14 mouse cellular contexts compared by ENCODE assay signal in genomic region chr10:40515225-40515681, GRCm38 (mm10). TPM values are rescaled to one million over a fixed set of nuclear protein-coding genes. Genes with fewer than 3 reads are reported as not detected.
DNase-seq lines count a peak whose midpoint lies in the region; ATAC-seq and TF ChIP-seq lines count a peak whose summit lies in the region.
"Had no signal": no experiment of that assay in that cellular context is flagged by ENCODE, and none has a peak within 500 bp of the region (broad histone marks: within the 10 kb centered on the region; RNA-seq: fewer than 3 reads in every experiment).

No protein-coding gene starts in this region.

- DNase-seq in hindbrain, embryonic 10.5 days (ENCODE audit: low spot score): no peak
- DNase-seq in 416B (ENCODE audit: low read depth): peak; percentile 69
- peak; percentile 51 for DNase-seq in T-cell, adult 2 months (ENCODE audit: low spot score)
- no peak for DNase-seq in ovary, postnatal 14 days (ENCODE audit: low spot score)
- no peak for DNase-seq in midbrain, postnatal 0 days (ENCODE audit: low spot score)
- no peak for DNase-seq in gastrocnemius, postnatal 14 days
- DNase-seq: kidney, adult 11 months had no signal

- intact Hi-C loops in gastrocnemius, postnatal 14 days (cut with DNase I; ENCODE audit: low total_unique reads): no loop called here

- TF ChIP-seq CTCF in midbrain, postnatal 0 days (IDR thresholded peaks at IDR 0.05): no peak

- H3K27ac ChIP-seq in hindbrain, embryonic 10.5 days: peak overlapping the region; percentile 43
- H3K27ac ChIP-seq in hindbrain, embryonic 13.5 days: no peak overlapping the region
- H3K27ac ChIP-seq in midbrain, postnatal 0 days (ENCODE audit: low read depth, low read length): no peak overlapping the region
- H3K27ac ChIP-seq: forebrain, embryonic 15.5 days; liver, embryonic 15.5 days; midbrain, embryonic 15.5 days had no signal

- H3K4me3 ChIP-seq in hindbrain, embryonic 10.5 days: no peak overlapping the region
- H3K4me3 ChIP-seq in hindbrain, embryonic 13.5 days: no peak overlapping the region
- H3K4me3 ChIP-seq in midbrain, postnatal 0 days (ENCODE audit: low read depth, low read length): no peak overlapping the region
- H3K4me3 ChIP-seq: forebrain, embryonic 15.5 days; liver, embryonic 15.5 days; midbrain, embryonic 15.5 days had no signal

- H3K4me1 ChIP-seq in hindbrain, embryonic 10.5 days (replicated peaks): peaks cover 38% of the 10 kb centered on the region
- H3K4me1 ChIP-seq in hindbrain, embryonic 13.5 days (replicated peaks): peaks cover 4% of the 10 kb centered on the region; the same call in 1 of the 2 replicates
- no peaks in the 10 kb centered on the region for H3K4me1 ChIP-seq in midbrain, postnatal 0 days (ENCODE audit: insufficient read depth, low read length)

- H3K36me3 ChIP-seq in hindbrain, embryonic 10.5 days: no peaks in the 10 kb centered on the region
- H3K36me3 ChIP-seq in hindbrain, embryonic 13.5 days: no peaks in the 10 kb centered on the region
- no peaks in the 10 kb centered on the region for H3K36me3 ChIP-seq in midbrain, postnatal 0 days (ENCODE audit: insufficient read depth, low read length)
- H3K36me3 ChIP-seq: forebrain, embryonic 15.5 days; liver, embryonic 15.5 days; midbrain, embryonic 15.5 days had no signal

- H3K9ac ChIP-seq in hindbrain, embryonic 13.5 days: no peak overlapping the region
- no peak overlapping the region for H3K9ac ChIP-seq in midbrain, postnatal 0 days (replicated peaks; ENCODE audit: low read length, poor library complexity, severe bottlenecking)
- H3K9ac ChIP-seq: forebrain, embryonic 15.5 days; liver, embryonic 15.5 days; midbrain, embryonic 15.5 days had no signal

- 0 out of 2 replicates have a peak, but pooled peaks cover 3% of the 10 kb centered on the region for H3K27me3 ChIP-seq in hindbrain, embryonic 10.5 days (ENCODE audit: insufficient read depth, poor library complexity, severe bottlenecking)
- no peaks in the 10 kb centered on the region for H3K27me3 ChIP-seq in hindbrain, embryonic 13.5 days
- no peaks in the 10 kb centered on the region for H3K27me3 ChIP-seq in midbrain, postnatal 0 days (ENCODE audit: insufficient read depth, low read length)
- H3K27me3 ChIP-seq: forebrain, embryonic 15.5 days; liver, embryonic 15.5 days; midbrain, embryonic 15.5 days had no signal

- WGBS in hindbrain, embryonic 10.5 days: 78% methylated on average over 5 of the region's 5 CpGs
- WGBS in hindbrain, embryonic 13.5 days: 89% methylated on average over 5 of the region's 5 CpGs
- 88% methylated on average over 5 of the region's 5 CpGs for WGBS in midbrain, postnatal 0 days

- peaks cover 3% of the 10 kb centered on the region; the same call in 1 of the 2 replicates for H3K9me3 ChIP-seq in hindbrain, embryonic 10.5 days
- H3K9me3 ChIP-seq in hindbrain, embryonic 13.5 days: no peaks in the 10 kb centered on the region
- no peaks in the 10 kb centered on the region for H3K9me3 ChIP-seq in midbrain, postnatal 0 days (ENCODE audit: low read length)
- H3K9me3 ChIP-seq: forebrain, embryonic 15.5 days; liver, embryonic 15.5 days; midbrain, embryonic 15.5 days had no signal

- no peak overlapping the region for H3K4me2 ChIP-seq in hindbrain, embryonic 13.5 days
- H3K4me2 ChIP-seq in midbrain, postnatal 0 days (ENCODE audit: low read depth, low read length, poor library complexity, severe bottlenecking): no peak overlapping the region
- H3K4me2 ChIP-seq: forebrain, embryonic 15.5 days; liver, embryonic 15.5 days; midbrain, embryonic 15.5 days had no signal

- no peak for ATAC-seq in hindbrain, embryonic 13.5 days (ENCODE audit: low FRiP score)
- peak; percentile 82 for ATAC-seq in neutrophil, adult 5-6 weeks (ENCODE audit: extremely low read depth, insufficient number of reproducible peaks, low FRiP score, poor library complexity, severe bottlenecking)
- ATAC-seq in midbrain, postnatal 0 days (ENCODE audit: low FRiP score): no peak
- ATAC-seq: forebrain, embryonic 15.5 days; midbrain, embryonic 15.5 days had no signal

RNA-seq across cellular contexts. Expression of gene Slc22a16, which starts 54.9 kb away (rescaled TPM):
- polyA plus RNA-seq in hindbrain, embryonic 10.5 days (2016; fragmentation: Nextera tagmentation; extraction: Ambion mirVana): not detected in 2 replicates
- not detected in 2 replicates for polyA plus RNA-seq in hindbrain, embryonic 13.5 days (2015; fragmentation: Nextera tagmentation; extraction: Ambion mirVana)
- total RNA-seq in neutrophil, adult 5-6 weeks (2017): not detected in 2 replicates
- not detected in 2 replicates for total RNA-seq in midbrain, postnatal 0 days (2014; rRNA removed)
- polyA plus RNA-seq in midbrain, postnatal 0 days (2015; fragmentation: Nextera tagmentation; extraction: Ambion mirVana): not detected in 2 replicates
- not detected for total RNA-seq in gastrocnemius, postnatal 14 days (2021)
- total RNA-seq: left cerebral cortex, adult 18-20 months had no signal
- polyA plus RNA-seq: embryonic facial prominence, embryonic 11.5 days; forebrain, embryonic 15.5 days; liver, embryonic 15.5 days; midbrain, embryonic 15.5 days had no signal

Comparison
In these comparisons a context has a peak if more than half of its experiments do, and no peak if none do; other contexts are left out.
1. DNase-seq: peak in 416B (single experiment) and T-cell, adult 2 months (single experiment); none in hindbrain, embryonic 10.5 days (single experiment), ovary, postnatal 14 days (single experiment), midbrain, postnatal 0 days (single experiment) and gastrocnemius, postnatal 14 days (single experiment).